Mouse (Mus musculus): ENCODE data around the gene Gm14305.
"Not testable (repeated sequence)": the region's sequence is repeated elsewhere in the genome, so short reads cannot be mapped to it uniquely, and the experiment has no call there.

The Gm14305 gene

GRCm38 (mm10) chr2:176708051-176708450 is at the start of gene Gm14305:
Gm14305 (plus strand) TSS chr2:176708328.
- DNase-seq (ENCODE audit: low spot score) = peak; percentile 45

GRCm38 (mm10) chr2:176670222-176670621 is 37.9 kb upstream of the Gm14305 start, which contains the start of gene Zfp973:
Zfp973 (plus strand) TSS chr2:176670522.
- not testable (repeated sequence) for DNase-seq (ENCODE audit: low spot score)
